8 mouse cellular contexts compared by ENCODE assay signal in genomic region chr10:127665366-127666181, GRCm38 (mm10). TPM values are rescaled to one million over a fixed set of nuclear protein-coding genes. Genes with fewer than 3 reads are reported as not detected.
A peak's percentile ranks its signal among the peaks of the same experiment; 100 is the strongest.
DNase-seq lines count a peak whose midpoint lies in the region; ATAC-seq and TF ChIP-seq lines count a peak whose summit lies in the region.

No protein-coding gene starts in this region.

- H3K4me3 ChIP-seq in E14TG2a.4 (replicated peaks; ENCODE audit: low read length), result peak overlapping the region; percentile 88
- peak overlapping the region; percentile 70 for H3K4me3 ChIP-seq in embryonic facial prominence, embryonic 10.5 days
- peak overlapping the region; percentile 57 for H3K4me3 ChIP-seq in hindbrain, embryonic 16.5 days (ENCODE audit: low read length)

- H3K4me1 ChIP-seq in E14TG2a.4 (replicated peaks; ENCODE audit: low read depth, low read length), result peaks cover 91% of the 10 kb centered on the region
- H3K4me1 ChIP-seq in embryonic facial prominence, embryonic 10.5 days, result peaks cover 92% of the 10 kb centered on the region
- peaks cover 28% of the 10 kb centered on the region for H3K4me1 ChIP-seq in hindbrain, embryonic 16.5 days (ENCODE audit: control insufficient read depth, insufficient read depth, low read depth, low read length)

- no peaks in the 10 kb centered on the region for H3K9me3 ChIP-seq in E14TG2a.4 (ENCODE audit: low read length)
- H3K9me3 ChIP-seq in embryonic facial prominence, embryonic 10.5 days, result no peaks in the 10 kb centered on the region
- H3K9me3 ChIP-seq in hindbrain, embryonic 16.5 days (ENCODE audit: control insufficient read depth, low read length), result no peaks in the 10 kb centered on the region

- H3K27me3 ChIP-seq in E14TG2a.4 (ENCODE audit: insufficient read depth, low read length), result peaks cover 35% of the 10 kb centered on the region
- H3K27me3 ChIP-seq in embryonic facial prominence, embryonic 10.5 days (replicated peaks; ENCODE audit: low read depth, poor library complexity, severe bottlenecking), result peaks cover 76% of the 10 kb centered on the region
- peaks cover 41% of the 10 kb centered on the region for H3K27me3 ChIP-seq in hindbrain, embryonic 16.5 days (replicated peaks; ENCODE audit: control insufficient read depth, insufficient read depth, low read length)

- H3K4me2 ChIP-seq in hindbrain, embryonic 16.5 days (ENCODE audit: low read length), result peak overlapping the region; percentile 96

- peaks cover 33% of the 10 kb centered on the region for H3K36me3 ChIP-seq in E14TG2a.4 (ENCODE audit: insufficient read depth, low read length)
- peaks cover 44% of the 10 kb centered on the region for H3K36me3 ChIP-seq in embryonic facial prominence, embryonic 10.5 days (replicated peaks)
- no peaks in the 10 kb centered on the region for H3K36me3 ChIP-seq in hindbrain, embryonic 16.5 days (ENCODE audit: control insufficient read depth, insufficient read depth, low read length)

- 3% methylated on average over 14 of the region's 14 CpGs for WGBS in embryonic facial prominence, embryonic 10.5 days
- WGBS in hindbrain, embryonic 16.5 days, result 3% methylated on average over 14 of the region's 14 CpGs

- peak overlapping the region; percentile 97 for H3K27ac ChIP-seq in embryonic facial prominence, embryonic 10.5 days (replicated peaks)
- no peak overlapping the region for H3K27ac ChIP-seq in hindbrain, embryonic 16.5 days (ENCODE audit: low read depth, low read length)

- no peak for TF ChIP-seq CTCF in E14TG2a.4 (conservative IDR thresholded peaks at IDR 0.05; ENCODE audit: low read length)

- no peak for ATAC-seq in hindbrain, embryonic 16.5 days

- intact Hi-C loops in heart, postnatal 25 days (cut with DNase I), result no loop called here

- H3K9ac ChIP-seq in hindbrain, embryonic 16.5 days (ENCODE audit: low read depth, low read length), result peak overlapping the region; percentile 71

- DNase-seq in heart, adult 11 months, result peak; percentile 96
- DNase-seq in heart, postnatal 25 days (ENCODE audit: low spot score), result no peak
- DNase-seq in embryonic facial prominence, embryonic 10.5 days (ENCODE audit: low spot score), result peak; percentile 57
- DNase-seq in lung, postnatal 36 days, result peak; percentile 49
- no peak for DNase-seq in frontal cortex, postnatal 25 days (ENCODE audit: low spot score in 2 of 2)
- DNase-seq in right cerebral cortex, adult 18-20 months, result no peak

RNA-seq across cellular contexts. Expression of gene Nemp1, which starts 1.1 kb away (rescaled TPM):
- 1 to 10 TPM; 3.4 to 4.4 TPM for total RNA-seq in heart, postnatal 25 days (2021)
- polyA plus RNA-seq in embryonic facial prominence, embryonic 10.5 days (2016; fragmentation: Nextera tagmentation; extraction: Ambion mirVana), result 10.0 and 10.7 TPM in 2 replicates
- 2.9 and 3.9 TPM in 2 replicates for polyA plus RNA-seq in hindbrain, embryonic 16.5 days (2015; fragmentation: Nextera tagmentation; extraction: Ambion mirVana)

RNA-seq across cellular contexts. Expression of gene Nab2, which starts 2.8 kb away (rescaled TPM):
- total RNA-seq in heart, postnatal 25 days (2021), result 1 to 10 TPM; 5.6 to 7.0 TPM
- 11.6 and 12.1 TPM in 2 replicates for polyA plus RNA-seq in embryonic facial prominence, embryonic 10.5 days (2016; fragmentation: Nextera tagmentation; extraction: Ambion mirVana)
- polyA plus RNA-seq in hindbrain, embryonic 16.5 days (2015; fragmentation: Nextera tagmentation; extraction: Ambion mirVana), result 2.2 and 3.2 TPM in 2 replicates

RNA-seq across cellular contexts. Expression of gene Stat6, which starts 22.8 kb away (rescaled TPM):
- total RNA-seq in heart, postnatal 25 days (2021), result 10 to 100 TPM; 45.3 to 47.6 TPM
- polyA plus RNA-seq in embryonic facial prominence, embryonic 10.5 days (2016; fragmentation: Nextera tagmentation; extraction: Ambion mirVana), result 10.4 and 11.5 TPM in 2 replicates
- 6.0 and 8.0 TPM in 2 replicates for polyA plus RNA-seq in hindbrain, embryonic 16.5 days (2015; fragmentation: Nextera tagmentation; extraction: Ambion mirVana)

RNA-seq across cellular contexts. Expression of gene Myo1a, which starts 39.4 kb away (rescaled TPM):
- total RNA-seq in heart, postnatal 25 days (2021), result under 1 TPM in 1 of 2 experiments, not detected in 1; 0.10 TPM
- 0.54 and 0.71 TPM in 2 replicates for polyA plus RNA-seq in embryonic facial prominence, embryonic 10.5 days (2016; fragmentation: Nextera tagmentation; extraction: Ambion mirVana)
- polyA plus RNA-seq in hindbrain, embryonic 16.5 days (2015; fragmentation: Nextera tagmentation; extraction: Ambion mirVana), result 0.52 and 0.73 TPM in 2 replicates

RNA-seq across cellular contexts. Expression of gene Lrp1, which starts 44.6 kb away (rescaled TPM):
- total RNA-seq in heart, postnatal 25 days (2021), result 10 to 100 TPM; 70.7 to 90.2 TPM
- polyA plus RNA-seq in embryonic facial prominence, embryonic 10.5 days (2016; fragmentation: Nextera tagmentation; extraction: Ambion mirVana), result 66.6 and 70.6 TPM in 2 replicates
- polyA plus RNA-seq in hindbrain, embryonic 16.5 days (2015; fragmentation: Nextera tagmentation; extraction: Ambion mirVana), result 109 and 125 TPM in 2 replicates

Comparison
In these comparisons a context has a peak if more than half of its experiments do, and no peak if none do; other contexts are left out.
1. DNase-seq: peak in heart, adult 11 months (single experiment), embryonic facial prominence, embryonic 10.5 days (single experiment) and lung, postnatal 36 days (single experiment); none in heart, postnatal 25 days (single experiment), frontal cortex, postnatal 25 days (0 of 2) and right cerebral cortex, adult 18-20 months (single experiment).
2. Peak in every context shown above with its lines, with median percentiles within 50 percentile points of each other: H3K4me3 ChIP-seq.